Mouse (Mus musculus) frontal cortex, adult (tissue): ENCODE measurements around the gene D130040H23Rik.
"Not testable (repeated sequence)": the region's sequence is repeated elsewhere in the genome, so short reads cannot be mapped to it uniquely, and the experiment has no call there.

Experiments used
- ATAC-seq: cut with Nextera tagmentation; 2 replicates; pipeline ENCODE4 v1.9.2; 2017; ENCODE audit warnings: mild to moderate bottlenecking, moderate library complexity, mixed read lengths; ENCODE audit not compliant: low TSS enrichment

Gene D130040H23Rik

GRCm38 (mm10) chr8:69270386-69271202 is at the start of gene D130040H23Rik:
TSS of gene D130040H23Rik (plus strand) at chr8:69271080.
- peak; percentile 100 for ATAC-seq

- no peak for ATAC-seq
These were observed 28.3 kb upstream of the D130040H23Rik start for GRCm38 (mm10) chr8:69242541-69242940.

GRCm38 (mm10) chr8:69268525-69268924 is 2.4 kb upstream of the D130040H23Rik start:
- ATAC-seq = no peak

GRCm38 (mm10) chr8:69271203-69271554 is 299 bp downstream of the D130040H23Rik start:
- no peak for ATAC-seq

DNA sequence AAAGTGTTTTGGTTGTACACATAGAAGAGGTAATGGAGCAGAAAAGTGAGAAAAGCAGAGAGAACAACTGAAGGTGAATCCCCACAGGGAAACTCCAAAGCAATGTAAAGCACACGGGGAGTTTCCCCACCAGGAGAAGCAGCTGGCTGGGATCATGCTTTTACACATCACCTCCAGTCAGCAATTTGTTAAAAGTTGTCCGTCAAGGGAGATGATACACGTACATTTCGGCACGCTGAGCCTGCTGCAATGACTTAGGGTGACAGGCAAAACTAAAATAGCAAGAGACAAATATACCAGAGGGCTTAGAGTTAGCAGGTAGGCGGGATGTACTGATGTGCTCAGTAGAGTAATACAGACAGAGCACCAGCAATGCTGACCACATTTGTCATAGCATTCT is 1.6 kb downstream of the D130040H23Rik start:
- no peak for ATAC-seq

- no peak for ATAC-seq
These were observed 53.9 kb downstream of the D130040H23Rik start for GRCm38 (mm10) chr8:69324771-69325170.

GRCm38 (mm10) chr8:69328301-69329288 is 57.7 kb downstream of the D130040H23Rik start:
- ATAC-seq = peak; percentile 98

GRCm38 (mm10) chr8:69329289-69329688 is 58.4 kb downstream of the D130040H23Rik start:
- ATAC-seq = not testable (repeated sequence)
